Mouse (Mus musculus) lung, postnatal 0 days (tissue): ENCODE measurements around the gene Sfxn3. TPM values are rescaled to one million over a fixed set of nuclear protein-coding genes. Genes with fewer than 3 reads are reported as not detected.

Source experiments
- ATAC-seq: fragments of 200-750 bp; cut with Nextera tagmentation; 2 replicates; pipeline ENCODE4 v1.8.0; 2017; ENCODE audit warnings: moderate library complexity
- DNase-seq: peaks from one replicate; pipeline ENCODE4 v3.0.0-alpha.2; 2016; ENCODE audit warnings: low spot score
- H3K27ac ChIP-seq: fragments of 300-500 bp; sonication (generic); 2 replicates; pipeline ENCODE4 v1.5.1; 2014; ENCODE audit warnings: antibody characterized with exemption, mild to moderate bottlenecking, low read length, mixed read lengths
- H3K27me3 ChIP-seq: fragments of 300-500 bp; sonication (generic); replicated peaks from 2 replicates; pipeline ENCODE4 v1.6.1; 2014; ENCODE audit warnings: low read length, mixed read lengths; ENCODE audit not compliant: insufficient read depth
- H3K36me3 ChIP-seq: fragments of 300-500 bp; sonication (generic); 2 replicates; pipeline ENCODE4 v1.6.1; 2014; ENCODE audit warnings: low read length, mixed read lengths; ENCODE audit not compliant: insufficient read depth
- H3K4me1 ChIP-seq: fragments of 300-500 bp; sonication (generic); 2 replicates; pipeline ENCODE4 v1.6.1; 2014; ENCODE audit warnings: antibody characterized with exemption, low read depth, low read length, mixed read lengths; ENCODE audit not compliant: insufficient read depth
- H3K4me2 ChIP-seq: fragments of 300-500 bp; sonication (generic); replicated peaks from 2 replicates; pipeline ENCODE4 v1.6.1; 2014; ENCODE audit warnings: low read depth, mild to moderate bottlenecking, low read length, moderate library complexity, mixed read lengths
- H3K4me3 ChIP-seq: fragments of 300-500 bp; sonication (generic); 2 replicates; pipeline ENCODE4 v1.5.1; 2014; ENCODE audit warnings: low read depth, low read length
- H3K9ac ChIP-seq: fragments of 300-500 bp; sonication (generic); replicated peaks from 2 replicates; pipeline ENCODE4 v1.6.1; 2014; ENCODE audit warnings: low read depth, mild to moderate bottlenecking
- H3K9me3 ChIP-seq: fragments of 300-500 bp; sonication (generic); 2 replicates; pipeline ENCODE4 v1.6.1; 2016; ENCODE audit warnings: low read length, mixed read lengths
- CTCF ChIP-seq: IDR thresholded peaks from 2 replicates; pipeline ENCODE4 v1.5.1; 2016; ENCODE audit warnings: antibody characterized with exemption, mild to moderate bottlenecking
- EP300 ChIP-seq: IDR thresholded peaks from 2 replicates; pipeline ENCODE4 v1.6.1; 2016; ENCODE audit warnings: antibody characterized with exemption, mild to moderate bottlenecking, control low read depth
- WGBS: fragments of 180-500 bp; shearing (Covaris S2); extraction: QIAGEN DNeasy Blood & Tissue Kit; methylation state at CpG from one replicate; pipeline ENCODE4 v1.1.7; 2014; 5-methylcytosine and 5-hydroxymethylcytosine counted together
- polyA plus RNA-seq: library from polyadenylated mRNA; unstranded; fragments of >200 nt; fragmentation: Nextera tagmentation; extraction: Ambion mirVana; gene quantifications from 2 replicates; pipeline ENCODE4 v1.2.1, GENCODE M21; 2015

Sfxn3 gene
- polyA plus RNA-seq, 1 experiment from 2014 or later: 53.0 TPM

DNA sequence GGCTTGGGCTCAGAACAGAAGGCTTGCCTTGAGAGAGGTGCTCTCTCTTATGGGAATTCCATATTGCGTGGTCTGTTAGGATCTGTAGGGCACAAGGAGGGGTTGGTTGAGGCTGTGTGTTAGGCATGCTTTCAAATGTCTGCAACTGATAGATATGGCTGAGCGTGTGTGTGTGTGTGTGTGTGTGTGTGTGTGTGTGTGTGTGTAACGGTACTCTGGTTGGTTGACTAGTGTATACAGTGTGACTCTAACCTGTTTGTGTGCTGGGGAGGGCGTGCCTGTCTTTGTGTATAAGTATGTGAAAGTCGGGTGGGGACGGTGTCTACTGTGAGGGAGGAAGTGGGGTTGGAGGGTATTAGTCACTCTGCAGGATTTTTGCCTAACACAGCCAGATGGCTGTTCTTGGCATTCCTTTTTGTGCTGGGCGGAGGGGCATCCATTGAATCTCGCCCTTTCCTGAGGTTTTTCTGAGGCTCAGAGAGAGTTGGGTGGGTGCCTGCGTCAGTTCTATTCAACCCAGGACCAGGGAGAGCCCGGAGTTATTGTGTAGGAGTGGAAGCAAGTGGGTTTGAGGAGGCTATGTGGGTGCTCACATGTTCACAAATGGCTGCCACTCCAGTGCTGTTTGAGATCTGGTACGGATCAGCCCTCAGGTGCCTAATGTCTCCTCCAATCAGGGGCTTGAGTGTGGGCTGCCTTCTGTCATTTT lies 786 bp downstream of the Sfxn3 start:
- Histone ChIP-seq H3K9ac (peak overlapping the region; percentile 65), H3K36me3 (peaks cover 11% of the 10 kb centered on the region; the same call in 1 of the 2 replicates), H3K9me3 (no peaks in the 10 kb centered on the region), H3K4me1 (peaks cover 7% of the 10 kb centered on the region), H3K4me3 (peak overlapping the region; percentile 57), H3K27ac (peak overlapping the region; percentile 99), H3K27me3 (peaks cover 17% of the 10 kb centered on the region; the same call in 1 of the 2 replicates), H3K4me2 (peak overlapping the region; percentile 67)
- 6% methylated on average over 11 of the region's 11 CpGs for WGBS
- TF ChIP-seq CTCF (0 out of 2 replicates have a peak, but pooled peaks have one; percentile 5), EP300 (peak; percentile 69)
- DNase-seq: peak; percentile 98
- peak; percentile 89 for ATAC-seq

DNA sequence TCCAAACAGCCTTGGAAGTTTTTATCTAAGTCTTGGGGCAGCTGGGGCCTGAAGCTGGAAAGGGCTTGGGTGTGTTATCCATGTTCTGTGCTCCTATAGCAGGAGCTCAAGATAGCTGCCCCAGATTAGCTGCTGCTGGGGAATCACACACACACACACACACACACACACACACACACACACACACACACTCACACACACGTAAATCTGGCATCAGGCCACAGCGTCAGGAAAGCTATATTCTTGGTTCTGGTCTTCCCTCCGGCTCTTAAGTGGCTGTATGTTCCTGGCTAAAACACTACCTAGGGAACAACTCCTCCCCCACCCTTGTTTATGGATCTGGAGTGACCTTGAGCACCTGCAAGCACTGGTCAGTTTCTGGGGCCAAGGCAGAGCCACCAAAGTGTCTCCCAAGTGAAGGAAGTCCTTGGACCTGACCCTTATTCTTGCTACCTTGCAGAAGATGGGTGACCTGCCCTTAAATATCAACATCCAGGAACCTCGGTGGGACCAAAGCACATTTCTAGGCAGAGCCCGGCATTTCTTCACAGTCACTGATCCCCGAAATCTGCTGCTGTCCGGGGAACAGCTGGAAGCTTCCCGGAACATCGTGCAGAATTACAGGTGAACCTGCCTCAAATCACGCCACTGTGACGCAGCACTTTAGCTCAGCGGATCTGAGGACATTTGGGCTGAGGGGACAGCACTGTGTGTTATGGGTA lies 1.5 kb downstream of the Sfxn3 start:
- Histone ChIP-seq H3K4me2 (peak overlapping the region; percentile 67), H3K27ac (peak overlapping the region; percentile 99), H3K36me3 (peaks cover 11% of the 10 kb centered on the region; the same call in 1 of the 2 replicates), H3K9ac (peak overlapping the region; percentile 65), H3K27me3 (peaks cover 17% of the 10 kb centered on the region; the same call in 1 of the 2 replicates), H3K4me3 (peak overlapping the region; percentile 57), H3K4me1 (peaks cover 7% of the 10 kb centered on the region), H3K9me3 (no peaks in the 10 kb centered on the region)
- no peak for TF ChIP-seq EP300
- TF ChIP-seq CTCF: no peak
- 78% methylated on average over 12 of the region's 12 CpGs for WGBS
- ATAC-seq: no peak
- peak; percentile 16 for DNase-seq

- TF ChIP-seq CTCF: no peak
- TF ChIP-seq EP300: no peak
- Histone ChIP-seq H3K27ac (peak overlapping the region; percentile 99; the same call in 1 of the 2 replicates), H3K36me3 (peaks cover 11% of the 10 kb centered on the region; the same call in 1 of the 2 replicates), H3K4me1 (peaks cover 7% of the 10 kb centered on the region), H3K9me3 (no peaks in the 10 kb centered on the region), H3K4me2 (no peak overlapping the region), H3K27me3 (peaks cover 15% of the 10 kb centered on the region; the same call in 1 of the 2 replicates), H3K4me3 (no peak overlapping the region), H3K9ac (no peak overlapping the region)
- 66% methylated on average over 9 of the region's 9 CpGs for WGBS
- no peak for ATAC-seq
- DNase-seq: no peak
Observed at GRCm38 (mm10) chr19:45049523-45049922, 2.2 kb downstream of the Sfxn3 start.

- TF ChIP-seq EP300 (no peak), CTCF (no peak)
- no peaks in the 10 kb centered on the region for H3K27me3 ChIP-seq
- H3K4me2 ChIP-seq: no peak overlapping the region
- WGBS: 83% methylated on average over 8 of the region's 8 CpGs
- ATAC-seq (no peak), DNase-seq (no peak)
- no peaks in the 10 kb centered on the region for H3K9me3 ChIP-seq
- H3K9ac ChIP-seq: no peak overlapping the region
- peaks cover 10% of the 10 kb centered on the region; the same call in 1 of the 2 replicates for H3K4me1 ChIP-seq
- H3K4me3 ChIP-seq: no peak overlapping the region
- no peak overlapping the region for H3K27ac ChIP-seq
- H3K36me3 ChIP-seq: peaks cover 11% of the 10 kb centered on the region; the same call in 1 of the 2 replicates
Observed at GRCm38 (mm10) chr19:45053451-45053850, 6.1 kb downstream of the Sfxn3 start.

GRCm38 (mm10) chr19:45054892-45055690 lies 7.8 kb downstream of the Sfxn3 start:
- Histone ChIP-seq H3K9me3 (no peaks in the 10 kb centered on the region), H3K4me3 (no peak overlapping the region), H3K4me2 (no peak overlapping the region), H3K36me3 (peaks cover 5% of the 10 kb centered on the region; the same call in 1 of the 2 replicates), H3K27ac (no peak overlapping the region), H3K27me3 (no peaks in the 10 kb centered on the region), H3K9ac (no peak overlapping the region), H3K4me1 (peaks cover 10% of the 10 kb centered on the region; the same call in 1 of the 2 replicates)
- TF ChIP-seq CTCF (no peak), EP300 (0 out of 2 replicates have a peak, but pooled peaks have one; percentile 6)
- DNase-seq: no peak
- 64% methylated on average over 6 of the region's 6 CpGs for WGBS
- ATAC-seq: no peak
